Mouse (Mus musculus) midbrain, embryonic 10.5 days (tissue): ENCODE data around the gene Rnase10. TPM values are rescaled to one million over a fixed set of nuclear protein-coding genes. Genes with fewer than 3 reads are reported as not detected.
"Not testable (repeated sequence)": the region's sequence is repeated elsewhere in the genome, so short reads cannot be mapped to it uniquely, and the experiment has no call there.

Source experiments
- DNase-seq: peaks from one replicate; pipeline ENCODE4 v3.0.0-alpha.2; 2017; ENCODE audit warnings: low spot score
- H3K27ac ChIP-seq: fragments of 300-500 bp; sonication (generic); replicated peaks from 2 replicates; pipeline ENCODE4 v1.5.1; 2016; ENCODE audit warnings: mild to moderate bottlenecking
- H3K27me3 ChIP-seq: fragments of 300-500 bp; sonication (generic); 2 replicates; pipeline ENCODE4 v1.6.1; 2016; ENCODE audit warnings: low read depth, mild to moderate bottlenecking; ENCODE audit not compliant: poor library complexity, severe bottlenecking
- H3K36me3 ChIP-seq: fragments of 300-500 bp; sonication (generic); 2 replicates; pipeline ENCODE4 v1.6.1; 2016; ENCODE audit warnings: mild to moderate bottlenecking, moderate library complexity
- H3K4me1 ChIP-seq: fragments of 300-500 bp; sonication (generic); 2 replicates; pipeline ENCODE4 v1.6.1; 2016
- H3K4me3 ChIP-seq: fragments of 300-500 bp; sonication (generic); 2 replicates; pipeline ENCODE4 v1.5.1; 2016; ENCODE audit warnings: mild to moderate bottlenecking, moderate library complexity
- H3K9me3 ChIP-seq: fragments of 300-500 bp; sonication (generic); replicated peaks from 2 replicates; pipeline ENCODE4 v1.6.1; 2016; ENCODE audit warnings: mild to moderate bottlenecking
- WGBS: fragments of 180-500 bp; shearing (Covaris S2); methylation state at CpG from one replicate; pipeline ENCODE4 v1.1.7; 2016; 5-methylcytosine and 5-hydroxymethylcytosine counted together
- polyA plus RNA-seq: library from polyadenylated mRNA; unstranded; fragments of >200 nt; fragmentation: Nextera tagmentation; extraction: Ambion mirVana; gene quantifications from 2 replicates; pipeline ENCODE4 v1.2.1, GENCODE M21; 2016

The Rnase10 gene
- polyA plus RNA-seq, 1 experiment from 2014 or later = not detected

GRCm38 (mm10) chr14:50981207-50981606, 26.3 kb upstream of the Rnase10 start:
- DNase-seq = no peak
- 62% methylated on average over 2 of the region's 2 CpGs for WGBS
- H3K36me3 ChIP-seq = no peaks in the 10 kb centered on the region

GRCm38 (mm10) chr14:50981837-50982236, 25.7 kb upstream of the Rnase10 start:
- WGBS = 85% methylated on average over 5 of the region's 5 CpGs

More at GRCm38 (mm10) chr14:50981207-50981606, 26.3 kb upstream of the Rnase10 start:
- H3K27me3 ChIP-seq = no peaks in the 10 kb centered on the region
- peaks cover 8% of the 10 kb centered on the region for H3K4me1 ChIP-seq
- H3K4me3 ChIP-seq = no peak overlapping the region
- no peak overlapping the region for H3K27ac ChIP-seq
- H3K9me3 ChIP-seq = no peaks in the 10 kb centered on the region

GRCm38 (mm10) chr14:50987668-50988067, 19.9 kb upstream of the Rnase10 start:
- H3K27me3 ChIP-seq = no peaks in the 10 kb centered on the region
- H3K36me3 ChIP-seq = no peaks in the 10 kb centered on the region
- H3K9me3 ChIP-seq = no peaks in the 10 kb centered on the region
- no peaks in the 10 kb centered on the region for H3K4me1 ChIP-seq
- H3K27ac ChIP-seq = no peak overlapping the region
- H3K4me3 ChIP-seq = no peak overlapping the region
- 83% methylated on average over 2 of the region's 2 CpGs for WGBS
- DNase-seq = no peak

More at GRCm38 (mm10) chr14:50981837-50982236, 25.7 kb upstream of the Rnase10 start:
- Histone ChIP-seq H3K4me3 (no peak overlapping the region), H3K27ac (no peak overlapping the region), H3K36me3 (no peaks in the 10 kb centered on the region), H3K27me3 (no peaks in the 10 kb centered on the region), H3K4me1 (peaks cover 2% of the 10 kb centered on the region), H3K9me3 (no peaks in the 10 kb centered on the region)
- no peak for DNase-seq

- Histone ChIP-seq H3K4me1 (no peaks in the 10 kb centered on the region), H3K27me3 (no peaks in the 10 kb centered on the region), H3K4me3 (no peak overlapping the region), H3K27ac (no peak overlapping the region), H3K36me3 (no peaks in the 10 kb centered on the region), H3K9me3 (no peaks in the 10 kb centered on the region)
- WGBS = 92% methylated on average over 3 of the region's 3 CpGs
- no peak for DNase-seq
Measured at GRCm38 (mm10) chr14:50991037-50991436, 16.5 kb upstream of the Rnase10 start.

- Histone ChIP-seq H3K27me3 (no peaks in the 10 kb centered on the region), H3K9me3 (no peaks in the 10 kb centered on the region), H3K27ac (no peak overlapping the region), H3K36me3 (no peaks in the 10 kb centered on the region), H3K4me1 (no peaks in the 10 kb centered on the region), H3K4me3 (no peak overlapping the region)
- WGBS = 85% methylated on average over 3 of the region's 3 CpGs
- no peak for DNase-seq
Measured at GRCm38 (mm10) chr14:50997088-50997487, 10.5 kb upstream of the Rnase10 start.

- 84% methylated on average over 2 of the region's 2 CpGs for WGBS
- no peaks in the 10 kb centered on the region for H3K9me3 ChIP-seq
- no peak overlapping the region for H3K4me3 ChIP-seq
- H3K27me3 ChIP-seq = no peaks in the 10 kb centered on the region
- no peaks in the 10 kb centered on the region for H3K4me1 ChIP-seq
- no peak for DNase-seq
- no peak overlapping the region for H3K27ac ChIP-seq
- H3K36me3 ChIP-seq = no peaks in the 10 kb centered on the region
Measured at GRCm38 (mm10) chr14:50997999-50998666, 9.4 kb upstream of the Rnase10 start.

- Histone ChIP-seq H3K9me3 (no peaks in the 10 kb centered on the region), H3K36me3 (no peaks in the 10 kb centered on the region), H3K4me3 (no peak overlapping the region), H3K27ac (no peak overlapping the region), H3K4me1 (no peaks in the 10 kb centered on the region), H3K27me3 (no peaks in the 10 kb centered on the region)
- 87% methylated on average over 13 of the region's 13 CpGs for WGBS
- DNase-seq = no peak
Measured at GRCm38 (mm10) chr14:51007914-51008713, 563 bp downstream of the Rnase10 start.

GRCm38 (mm10) chr14:51008781-51009180, 1.2 kb downstream of the Rnase10 start:
- no peak overlapping the region for H3K27ac ChIP-seq
- H3K36me3 ChIP-seq = no peaks in the 10 kb centered on the region
- H3K4me1 ChIP-seq = no peaks in the 10 kb centered on the region
- no peaks in the 10 kb centered on the region for H3K27me3 ChIP-seq
- no peak overlapping the region for H3K4me3 ChIP-seq
- WGBS = 88% methylated on average over 4 of the region's 4 CpGs
- no peak for DNase-seq
- H3K9me3 ChIP-seq = no peaks in the 10 kb centered on the region

- WGBS = 86% methylated on average over 6 of the region's 6 CpGs
Measured at GRCm38 (mm10) chr14:51009572-51009971, 2.0 kb downstream of the Rnase10 start.

GRCm38 (mm10) chr14:51014724-51015123, 7.2 kb downstream of the Rnase10 start:
- not testable (repeated sequence) for H3K4me1 ChIP-seq
- WGBS = 83% methylated on average over 3 of the region's 3 CpGs

More at GRCm38 (mm10) chr14:51009572-51009971, 2.0 kb downstream of the Rnase10 start:
- Histone ChIP-seq H3K27ac (no peak overlapping the region), H3K36me3 (no peaks in the 10 kb centered on the region), H3K9me3 (no peaks in the 10 kb centered on the region), H3K4me1 (no peaks in the 10 kb centered on the region), H3K4me3 (no peak overlapping the region), H3K27me3 (no peaks in the 10 kb centered on the region)
- DNase-seq = no peak

GRCm38 (mm10) chr14:51015780-51016179, 8.2 kb downstream of the Rnase10 start:
- Histone ChIP-seq H3K27ac (no peak overlapping the region), H3K27me3 (no peaks in the 10 kb centered on the region), H3K36me3 (no peaks in the 10 kb centered on the region), H3K4me3 (no peak overlapping the region), H3K9me3 (no peaks in the 10 kb centered on the region), H3K4me1 (no peaks in the 10 kb centered on the region)
- no peak for DNase-seq

More at GRCm38 (mm10) chr14:51014724-51015123, 7.2 kb downstream of the Rnase10 start:
- not testable (repeated sequence) for H3K27me3 ChIP-seq, H3K9me3 ChIP-seq, H3K36me3 ChIP-seq, H3K27ac ChIP-seq, DNase-seq, H3K4me3 ChIP-seq

GRCm38 (mm10) chr14:51017256-51017655, 9.7 kb downstream of the Rnase10 start:
- DNase-seq = no peak
- Histone ChIP-seq H3K27ac (no peak overlapping the region), H3K36me3 (no peaks in the 10 kb centered on the region), H3K4me1 (no peaks in the 10 kb centered on the region), H3K27me3 (no peaks in the 10 kb centered on the region), H3K4me3 (no peak overlapping the region), H3K9me3 (no peaks in the 10 kb centered on the region)
- WGBS = 79% methylated on average over 3 of the region's 3 CpGs

GRCm38 (mm10) chr14:51023457-51023856, 15.9 kb downstream of the Rnase10 start:
- H3K4me3 ChIP-seq = no peak overlapping the region
- H3K36me3 ChIP-seq = no peaks in the 10 kb centered on the region
- H3K4me1 ChIP-seq = no peaks in the 10 kb centered on the region
- H3K27ac ChIP-seq = no peak overlapping the region
- DNase-seq = no peak
- H3K27me3 ChIP-seq = no peaks in the 10 kb centered on the region
- 89% methylated on average over 4 of the region's 4 CpGs for WGBS
- H3K9me3 ChIP-seq = no peaks in the 10 kb centered on the region
